In genomic region chr4:155896461-155896860, GRCm38 (mm10) we compare ENCODE assay signal across 16 mouse cellular contexts. TPM values are rescaled to one million over a fixed set of nuclear protein-coding genes. Genes with fewer than 3 reads are reported as not detected.
DNase-seq lines count a peak whose midpoint lies in the region.
"Had no signal": no experiment of that assay in that cellular context is flagged by ENCODE, and none has a peak within 500 bp of the region (broad histone marks: within the 10 kb centered on the region; RNA-seq: fewer than 3 reads in every experiment).

No protein-coding gene starts in this region.

- intact Hi-C loops in heart, postnatal 10 days (cut with DNase I): no loop called here

- peak; percentile 11 for DNase-seq in cerebellum, adult 8-10 months
- no peak for DNase-seq in cerebellum, postnatal 36 days
- peak; percentile 92 for DNase-seq in heart, adult 11 months
- no peak for DNase-seq in heart, postnatal 10 days
- DNase-seq in layer of hippocampus, adult 11-12 months (ENCODE audit: low spot score): peak; percentile 3
- no peak for DNase-seq in layer of hippocampus, postnatal 14 days (ENCODE audit: low spot score in 2 of 2)
- DNase-seq in testis, postnatal 10 days (ENCODE audit: low spot score): peak; percentile 37
- DNase-seq: adrenal gland, postnatal 10 days; forebrain, postnatal 0 days; gastrocnemius, postnatal 10 days; kidney, adult 18-20 months; left cerebral cortex, postnatal 4 days; lung, adult 2 months; right cerebral cortex, postnatal 25 days; thymus, adult 18-20 months; thymus, postnatal 25 days had no signal

RNA-seq across cellular contexts. Expression of gene Acap3, which starts 4.8 kb away (rescaled TPM):
- total RNA-seq in heart, postnatal 10 days (2021): 10 to 100 TPM; 20.3 to 21.7 TPM
- total RNA-seq in layer of hippocampus, postnatal 14 days (2021): 100 to 1,000 TPM; 143 to 160 TPM

RNA-seq across cellular contexts. Expression of gene Pusl1, which starts 4.9 kb away (rescaled TPM):
- 10 to 100 TPM; 18.1 to 19.1 TPM for total RNA-seq in heart, postnatal 10 days (2021)
- 10 to 100 TPM; 61.3 to 65.4 TPM for total RNA-seq in layer of hippocampus, postnatal 14 days (2021)

RNA-seq across cellular contexts. Expression of gene Ints11, which starts 27.1 kb away (rescaled TPM):
- 10 to 100 TPM; 16.6 to 20.9 TPM for total RNA-seq in heart, postnatal 10 days (2021)
- total RNA-seq in layer of hippocampus, postnatal 14 days (2021): 10 to 100 TPM; 29.4 to 33.0 TPM

RNA-seq across cellular contexts. Expression of gene Cptp, which starts 27.2 kb away (rescaled TPM):
- 10 to 100 TPM in 1 of 2 experiments, 1 to 10 TPM in 1; 7.9 to 10.6 TPM for total RNA-seq in heart, postnatal 10 days (2021)
- 10 to 100 TPM; 29.5 to 31.2 TPM for total RNA-seq in layer of hippocampus, postnatal 14 days (2021)

RNA-seq across cellular contexts. Expression of gene Tas1r3, which starts 33.3 kb away (rescaled TPM):
- total RNA-seq in heart, postnatal 10 days (2021): under 1 TPM; 0.20 to 0.34 TPM
- total RNA-seq in layer of hippocampus, postnatal 14 days (2021): under 1 TPM; 0.25 to 0.29 TPM

Comparison
In these comparisons a context has a peak if more than half of its experiments do, and no peak if none do; other contexts are left out.
1. DNase-seq: peak in cerebellum, adult 8-10 months (single experiment), heart, adult 11 months (single experiment), layer of hippocampus, adult 11-12 months (single experiment) and testis, postnatal 10 days (single experiment); none in cerebellum, postnatal 36 days (0 of 2), heart, postnatal 10 days (0 of 2) and layer of hippocampus, postnatal 14 days (0 of 2).
2. RNA of gene Acap3, which starts 4.8 kb away (total RNA-seq): 143 to 160 TPM in layer of hippocampus, postnatal 14 days; 20.3 to 21.7 TPM in heart, postnatal 10 days; every median in the first group is over 4 times any median in the second.